Mouse (Mus musculus): ENCODE data around the gene Zfp865.
"Not testable (repeated sequence)": the region's sequence is repeated elsewhere in the genome, so short reads cannot be mapped to it uniquely, and the experiment has no call there.

The Zfp865 gene

GRCm38 (mm10) chr7:5051193-5052192, 31.3 kb downstream of the Zfp865 start, which contains the start of gene Zfp580:
Gene Zfp580 (plus strand): TSS chr7:5051538.
- peak; percentile 58 for DNase-seq (ENCODE audit: low read depth, low spot score)

- DNase-seq (ENCODE audit: low read depth, low spot score), result no peak
Measured at GRCm38 (mm10) chr7:5052438-5052837, 32.3 kb downstream of the Zfp865 start.

- no peak for DNase-seq (ENCODE audit: low read depth, low spot score)
Measured at GRCm38 (mm10) chr7:5052931-5053343, 32.8 kb downstream of the Zfp865 start.

- DNase-seq (ENCODE audit: low read depth, low spot score), result no peak
Measured at GRCm38 (mm10) chr7:5053456-5054179, 33.4 kb downstream of the Zfp865 start.

- no peak for DNase-seq (ENCODE audit: low read depth, low spot score)
Measured at GRCm38 (mm10) chr7:5056651-5057263, 36.6 kb downstream of the Zfp865 start.

GRCm38 (mm10) chr7:5057381-5057780, 37.2 kb downstream of the Zfp865 start:
- no peak for DNase-seq (ENCODE audit: low read depth, low spot score)

- DNase-seq (ENCODE audit: low read depth, low spot score), result no peak
Measured at GRCm38 (mm10) chr7:5057804-5058203, 37.6 kb downstream of the Zfp865 start.

GRCm38 (mm10) chr7:5058631-5059030, 38.5 kb downstream of the Zfp865 start:
- no peak for DNase-seq (ENCODE audit: low read depth, low spot score)

- no peak for DNase-seq (ENCODE audit: low read depth, low spot score)
Measured at GRCm38 (mm10) chr7:5059421-5059820, 39.2 kb downstream of the Zfp865 start.

GRCm38 (mm10) chr7:5060239-5060731, 40.1 kb downstream of the Zfp865 start:
- peak; percentile 69 for DNase-seq (ENCODE audit: low read depth, low spot score)

- DNase-seq (ENCODE audit: low read depth, low spot score), result peak; percentile 97
Measured at GRCm38 (mm10) chr7:5060944-5061773, 41.0 kb downstream of the Zfp865 start.

- DNase-seq (ENCODE audit: low read depth, low spot score), result peak; percentile 75
Measured at GRCm38 (mm10) chr7:5061774-5062359, 41.7 kb downstream of the Zfp865 start, which contains the start of gene U2af2. Gene U2af2 (plus strand): TSS chr7:5062143.

- peak; percentile 75 for DNase-seq (ENCODE audit: low read depth, low spot score)
Measured at GRCm38 (mm10) chr7:5062360-5063001, 42.3 kb downstream of the Zfp865 start.

GRCm38 (mm10) chr7:5064886-5065285, 44.7 kb downstream of the Zfp865 start:
- DNase-seq (ENCODE audit: low read depth, low spot score), result no peak

GRCm38 (mm10) chr7:5073586-5073985, 53.4 kb downstream of the Zfp865 start:
- no peak for DNase-seq (ENCODE audit: low read depth, low spot score)

GRCm38 (mm10) chr7:5074984-5075383, 54.8 kb downstream of the Zfp865 start:
- no peak for DNase-seq (ENCODE audit: low read depth, low spot score)

- DNase-seq (ENCODE audit: low read depth, low spot score), result no peak
Measured at GRCm38 (mm10) chr7:5076931-5077330, 56.8 kb downstream of the Zfp865 start.

GRCm38 (mm10) chr7:5079365-5080009, 59.3 kb downstream of the Zfp865 start:
- DNase-seq (ENCODE audit: low read depth, low spot score), result not testable (repeated sequence)

GRCm38 (mm10) chr7:5080010-5080751, 60.0 kb downstream of the Zfp865 start, which contains the start of gene Epn1:
Gene Epn1 (plus strand): TSS chr7:5080235.
- DNase-seq (ENCODE audit: low read depth, low spot score), result peak; percentile 93
